Mouse (Mus musculus) cerebellum, adult (tissue): Measurements from ENCODE around the gene Trappc13.
"Not testable (repeated sequence)": the region's sequence is repeated elsewhere in the genome, so short reads cannot be mapped to it uniquely, and the experiment has no call there.

Source experiments
- ATAC-seq: cut with Nextera tagmentation; 2 replicates; pipeline ENCODE4 v1.9.2; 2017; ENCODE audit warnings: mild to moderate bottlenecking, moderate library complexity, mixed read lengths; ENCODE audit not compliant: insufficient number of reproducible peaks, low FRiP score, low TSS enrichment

Trappc13 gene

GRCm38 (mm10) chr13:104177796-104178649 lies at the start of gene Trappc13:
Trappc13 (minus strand) TSS chr13:104178469.
- ATAC-seq: peak; percentile 86

- no peak for ATAC-seq
These were observed 49.2 kb upstream of the Trappc13 start for GRCm38 (mm10) chr13:104227478-104227877.

GRCm38 (mm10) chr13:104204313-104204712 lies 26.0 kb upstream of the Trappc13 start:
- no peak for ATAC-seq

- not testable (repeated sequence) for ATAC-seq
These were observed 17.6 kb upstream of the Trappc13 start for GRCm38 (mm10) chr13:104195891-104196290.

- no peak for ATAC-seq
These were observed 9.1 kb upstream of the Trappc13 start for GRCm38 (mm10) chr13:104187357-104187756.

- ATAC-seq: no peak
These were observed 1.1 kb upstream of the Trappc13 start for GRCm38 (mm10) chr13:104179176-104179888.

- peak; percentile 98 for ATAC-seq
These were observed 417 bp upstream of the Trappc13 start, which contains the start of gene Trim23 for GRCm38 (mm10) chr13:104178650-104179121. Trim23 (plus strand) TSS chr13:104178797.

- no peak for ATAC-seq
These were observed 1.4 kb downstream of the Trappc13 start for GRCm38 (mm10) chr13:104176874-104177273.

- no peak for ATAC-seq
These were observed 5.8 kb downstream of the Trappc13 start for GRCm38 (mm10) chr13:104172498-104172897.

GRCm38 (mm10) chr13:104171711-104172110 lies 6.6 kb downstream of the Trappc13 start:
- ATAC-seq: no peak

- ATAC-seq: no peak
These were observed 22.6 kb downstream of the Trappc13 start for GRCm38 (mm10) chr13:104155686-104156085.

GRCm38 (mm10) chr13:104155106-104155505 lies 23.2 kb downstream of the Trappc13 start:
- no peak for ATAC-seq

GRCm38 (mm10) chr13:104154180-104154579 lies 24.1 kb downstream of the Trappc13 start:
- no peak for ATAC-seq

- ATAC-seq: no peak
These were observed 32.6 kb downstream of the Trappc13 start for GRCm38 (mm10) chr13:104145646-104146045.

- no peak for ATAC-seq
These were observed 33.4 kb downstream of the Trappc13 start for GRCm38 (mm10) chr13:104144871-104145270.

GRCm38 (mm10) chr13:104139369-104140209 lies 38.7 kb downstream of the Trappc13 start:
- ATAC-seq: peak; percentile 85

- ATAC-seq: no peak
These were observed 43.7 kb downstream of the Trappc13 start for GRCm38 (mm10) chr13:104134510-104135085.

- no peak for ATAC-seq
These were observed 45.7 kb downstream of the Trappc13 start for GRCm38 (mm10) chr13:104132561-104132960.

- no peak for ATAC-seq
These were observed 54.4 kb downstream of the Trappc13 start for GRCm38 (mm10) chr13:104123662-104124381.
